Mouse (Mus musculus): ENCODE results near the gene Atp1a4. TPM values are rescaled to one million over a fixed set of nuclear protein-coding genes. Genes with fewer than 3 reads are reported as not detected.

Atp1a4 gene
- polyA plus RNA-seq, 1 experiment = not detected

DNA sequence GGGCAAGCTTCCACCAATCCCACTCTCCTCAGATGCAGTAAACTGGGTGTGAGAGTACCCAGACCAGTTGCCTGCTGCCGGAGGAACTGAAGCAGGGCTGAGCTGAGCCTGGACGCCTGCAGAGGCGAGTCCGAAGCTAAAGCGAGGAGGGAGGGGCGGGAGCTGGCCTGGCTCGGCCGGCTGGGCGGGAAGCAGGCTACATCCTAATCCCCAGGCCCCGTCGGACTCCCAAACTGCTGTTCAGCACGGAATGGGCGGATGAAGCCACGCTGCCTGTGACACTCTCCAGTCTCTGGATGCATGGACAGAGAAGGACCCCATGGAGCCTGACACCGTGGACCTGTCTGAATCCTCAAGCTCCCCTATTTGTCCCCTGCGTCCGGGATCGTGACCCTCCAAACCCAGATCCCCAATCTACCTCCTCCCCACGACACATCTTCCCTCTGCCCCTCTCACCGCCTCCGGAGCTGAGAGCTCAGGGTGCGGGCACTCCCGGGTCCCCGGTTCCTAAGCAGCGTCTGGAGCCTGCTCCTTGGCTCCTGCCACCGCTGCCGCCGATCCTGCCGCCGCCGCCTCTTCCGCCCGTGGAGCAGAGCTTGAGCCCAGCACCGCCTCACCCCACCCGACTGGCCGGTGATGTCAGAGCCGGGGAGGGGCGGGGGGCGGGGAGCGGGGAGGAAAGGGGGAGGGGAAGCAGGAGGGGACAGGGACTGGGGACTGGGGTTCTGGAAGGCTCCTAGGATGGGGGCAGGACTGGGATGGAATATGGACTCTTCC, 51.9 kb downstream of the Atp1a4 start, which contains the start of gene Pea15a:
Gene Pea15a, minus strand, starts transcription at position 664 of the 777 bp plus-strand sequence.
- Histone ChIP-seq H3K27ac (ENCODE audit: insufficient read depth, low read length) (peak within 1 kb of the TSS; percentile 57), H3K4me3 (ENCODE audit: insufficient read depth, low read length) (peak within 1 kb of the TSS; percentile 79), H3K4me1 (ENCODE audit: control insufficient read depth, insufficient read depth, low read length) (peaks cover 19% of the 10 kb centered on the region)
- TF ChIP-seq POLR2A (IDR thresholded peaks at IDR 0.05; ENCODE audit: low read depth, low read length) (peak; percentile 79), CTCF (IDR thresholded peaks at IDR 0.05; ENCODE audit: borderline replicate concordance, insufficient read depth, low read length) (no peak)

DNA sequence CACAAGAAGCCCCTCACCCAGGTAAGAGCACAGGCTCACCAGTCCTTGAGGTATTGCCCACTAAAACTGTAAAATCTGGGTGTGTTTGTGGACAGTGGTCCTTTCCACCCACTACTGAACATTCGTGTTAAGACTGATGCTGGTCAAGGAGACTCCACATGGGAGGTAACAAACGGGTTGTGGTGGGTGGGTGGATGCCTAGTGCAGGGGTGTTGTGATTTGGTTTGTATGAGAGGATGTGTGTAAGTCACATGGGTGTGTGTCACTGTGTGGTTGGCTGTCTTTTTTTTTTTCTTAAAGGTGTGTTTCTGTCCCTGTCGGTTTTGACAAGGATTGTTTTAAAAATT, 52.5 kb downstream of the Atp1a4 start:
- Histone ChIP-seq H3K4me1 (ENCODE audit: control insufficient read depth, insufficient read depth, low read length) (peaks cover 25% of the 10 kb centered on the region), H3K27ac (ENCODE audit: insufficient read depth, low read length) (peak overlapping the region; percentile 57), H3K4me3 (ENCODE audit: insufficient read depth, low read length) (peak overlapping the region; percentile 79)
- TF ChIP-seq POLR2A (IDR thresholded peaks at IDR 0.05; ENCODE audit: low read depth, low read length) (no peak; the same call in 1 of the 2 replicates), CTCF (IDR thresholded peaks at IDR 0.05; ENCODE audit: borderline replicate concordance, insufficient read depth, low read length) (no peak)

DNA sequence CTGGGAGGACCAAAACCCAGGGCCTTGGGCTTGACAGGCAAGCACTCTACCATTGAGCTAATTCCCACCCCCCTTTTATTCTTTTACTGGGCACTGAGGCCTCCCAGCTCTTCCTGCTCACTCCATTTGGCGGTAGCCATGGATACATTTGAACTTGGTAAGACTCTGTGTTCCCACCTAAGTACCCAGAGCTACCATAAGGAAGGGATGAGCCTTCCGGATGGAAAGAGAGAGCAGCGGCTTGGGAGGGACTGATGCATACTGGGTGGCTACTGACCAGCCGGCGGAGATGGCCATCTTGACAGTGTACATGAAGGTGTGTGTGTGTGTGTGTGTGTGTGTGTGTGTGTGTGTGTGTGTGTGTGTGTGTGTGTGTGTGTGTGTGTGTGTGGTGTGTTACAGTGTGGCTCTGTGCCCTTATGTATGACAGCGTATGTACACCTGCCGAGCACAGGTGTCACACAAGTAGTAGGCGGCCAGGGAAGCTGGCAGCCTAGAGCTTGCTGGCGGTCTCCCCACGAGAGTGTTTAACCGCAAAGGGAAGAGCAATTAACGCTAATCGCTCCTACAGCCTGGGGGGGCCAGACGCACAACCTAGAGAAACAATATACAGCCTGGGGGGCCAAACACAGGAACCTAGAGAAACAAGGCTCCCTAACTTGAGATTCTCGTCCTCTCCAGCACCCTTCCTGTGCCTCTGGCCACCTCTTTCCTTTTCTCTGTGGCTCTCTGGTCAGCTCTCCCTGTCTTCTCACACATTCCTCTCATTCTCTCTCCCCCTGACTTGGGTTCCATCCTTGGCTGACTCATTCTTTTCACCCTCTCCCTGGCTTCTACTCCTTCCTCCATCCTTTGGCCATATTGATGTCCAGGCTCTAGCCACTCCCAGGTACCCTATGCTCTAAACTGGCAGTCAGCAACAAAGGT, 53.1 kb downstream of the Atp1a4 start:
- H3K4me1 ChIP-seq (ENCODE audit: control insufficient read depth, insufficient read depth, low read length) = peaks cover 25% of the 10 kb centered on the region
- peak overlapping the region; percentile 57 for H3K27ac ChIP-seq (ENCODE audit: insufficient read depth, low read length)
- peak overlapping the region; percentile 79 for H3K4me3 ChIP-seq (ENCODE audit: insufficient read depth, low read length)
- no peak for TF ChIP-seq CTCF (IDR thresholded peaks at IDR 0.05; ENCODE audit: borderline replicate concordance, insufficient read depth, low read length)
- peak; percentile 42; the same call in 1 of the 2 replicates for TF ChIP-seq POLR2A (IDR thresholded peaks at IDR 0.05; ENCODE audit: low read depth, low read length)

GRCm38 (mm10) chr1:172204033-172204813, 54.0 kb downstream of the Atp1a4 start:
- H3K4me3 ChIP-seq (ENCODE audit: insufficient read depth, low read length) = peak overlapping the region; percentile 7; the same call in 1 of the 2 replicates
- H3K27ac ChIP-seq (ENCODE audit: insufficient read depth, low read length) = no peak overlapping the region
- no peak for TF ChIP-seq POLR2A (IDR thresholded peaks at IDR 0.05; ENCODE audit: low read depth, low read length)
- no peak for TF ChIP-seq CTCF (IDR thresholded peaks at IDR 0.05; ENCODE audit: borderline replicate concordance, insufficient read depth, low read length)
- peaks cover 25% of the 10 kb centered on the region for H3K4me1 ChIP-seq (ENCODE audit: control insufficient read depth, insufficient read depth, low read length)

DNA sequence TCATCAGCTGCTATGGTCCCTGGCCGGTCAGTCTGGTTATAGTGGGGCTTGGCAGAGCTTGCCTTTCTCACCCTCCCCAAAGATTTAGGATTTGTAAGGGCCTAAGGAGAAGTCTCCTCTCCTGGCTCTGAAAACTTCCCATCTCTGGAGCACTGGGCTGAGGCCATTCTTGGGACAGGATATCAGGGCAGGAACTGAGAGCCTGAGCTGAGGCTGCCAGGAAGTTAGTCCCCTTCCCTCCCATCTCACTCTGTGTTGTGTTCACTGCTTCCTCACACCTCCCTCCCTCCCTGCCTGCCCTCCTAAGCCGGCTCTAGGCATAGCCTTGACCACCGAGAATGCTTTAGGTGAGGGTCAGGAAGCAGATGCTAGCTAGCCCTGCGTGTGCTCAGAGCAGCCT, 54.6 kb downstream of the Atp1a4 start:
- Histone ChIP-seq H3K4me1 (ENCODE audit: control insufficient read depth, insufficient read depth, low read length) (peaks cover 25% of the 10 kb centered on the region), H3K27ac (ENCODE audit: insufficient read depth, low read length) (no peak overlapping the region), H3K4me3 (ENCODE audit: insufficient read depth, low read length) (0 out of 2 replicates have a peak overlapping the region, but pooled peaks have one; percentile 1)
- TF ChIP-seq POLR2A (IDR thresholded peaks at IDR 0.05; ENCODE audit: low read depth, low read length) (no peak), CTCF (IDR thresholded peaks at IDR 0.05; ENCODE audit: borderline replicate concordance, insufficient read depth, low read length) (no peak)

GRCm38 (mm10) chr1:172202894-172203522, 55.2 kb downstream of the Atp1a4 start:
- H3K4me1 ChIP-seq (ENCODE audit: control insufficient read depth, insufficient read depth, low read length) = peaks cover 25% of the 10 kb centered on the region
- no peak overlapping the region for H3K27ac ChIP-seq (ENCODE audit: insufficient read depth, low read length)
- H3K4me3 ChIP-seq (ENCODE audit: insufficient read depth, low read length) = no peak overlapping the region
- TF ChIP-seq CTCF (IDR thresholded peaks at IDR 0.05; ENCODE audit: borderline replicate concordance, insufficient read depth, low read length) (no peak), POLR2A (IDR thresholded peaks at IDR 0.05; ENCODE audit: low read depth, low read length) (no peak)

DNA sequence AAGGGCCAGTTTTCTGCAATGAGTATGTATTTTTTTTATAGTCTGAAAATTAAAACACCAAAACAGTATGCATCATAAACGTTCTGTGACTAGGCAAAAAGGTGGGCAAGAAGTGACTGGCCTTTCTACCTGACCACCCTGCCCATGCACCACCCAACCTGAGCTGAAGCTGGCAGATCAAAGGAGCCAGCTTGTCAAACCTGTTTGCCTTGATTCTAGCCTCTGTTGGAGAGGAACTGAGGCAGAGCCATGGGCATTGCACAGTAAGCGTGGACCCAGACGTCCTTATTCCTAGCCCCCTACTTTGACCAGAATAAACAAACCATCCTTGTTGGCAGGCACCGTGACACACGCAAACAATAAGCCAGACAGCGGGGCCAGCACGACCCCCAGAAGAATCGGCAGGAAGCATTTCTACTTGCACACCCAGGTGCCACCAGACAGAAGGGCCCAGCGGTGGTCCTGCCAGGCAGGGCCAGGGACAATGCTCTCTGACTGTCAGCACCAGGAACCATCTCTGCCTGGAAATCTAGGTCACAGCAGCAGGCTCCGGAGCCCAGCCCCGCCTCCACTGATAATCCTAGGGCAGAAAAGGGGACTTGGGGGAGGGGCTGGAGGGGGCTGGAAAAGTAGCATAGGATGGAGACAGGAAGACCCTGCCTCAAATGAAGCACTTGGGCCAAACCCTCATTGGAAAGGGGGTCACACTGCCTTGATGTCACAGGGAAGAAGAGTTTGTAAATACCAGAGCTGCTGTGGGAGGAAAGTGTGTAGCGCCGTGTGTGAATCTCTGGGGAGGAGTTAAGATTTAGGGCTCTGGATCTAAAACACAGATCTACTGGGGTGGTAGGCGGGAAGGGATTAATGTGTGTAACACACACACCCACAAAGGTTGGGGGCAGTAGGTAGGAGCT, 56.0 kb downstream of the Atp1a4 start:
- H3K4me3 ChIP-seq (ENCODE audit: insufficient read depth, low read length) = no peak overlapping the region
- H3K27ac ChIP-seq (ENCODE audit: insufficient read depth, low read length) = no peak overlapping the region
- TF ChIP-seq POLR2A (IDR thresholded peaks at IDR 0.05; ENCODE audit: low read depth, low read length) = no peak
- peaks cover 25% of the 10 kb centered on the region for H3K4me1 ChIP-seq (ENCODE audit: control insufficient read depth, insufficient read depth, low read length)

DNA sequence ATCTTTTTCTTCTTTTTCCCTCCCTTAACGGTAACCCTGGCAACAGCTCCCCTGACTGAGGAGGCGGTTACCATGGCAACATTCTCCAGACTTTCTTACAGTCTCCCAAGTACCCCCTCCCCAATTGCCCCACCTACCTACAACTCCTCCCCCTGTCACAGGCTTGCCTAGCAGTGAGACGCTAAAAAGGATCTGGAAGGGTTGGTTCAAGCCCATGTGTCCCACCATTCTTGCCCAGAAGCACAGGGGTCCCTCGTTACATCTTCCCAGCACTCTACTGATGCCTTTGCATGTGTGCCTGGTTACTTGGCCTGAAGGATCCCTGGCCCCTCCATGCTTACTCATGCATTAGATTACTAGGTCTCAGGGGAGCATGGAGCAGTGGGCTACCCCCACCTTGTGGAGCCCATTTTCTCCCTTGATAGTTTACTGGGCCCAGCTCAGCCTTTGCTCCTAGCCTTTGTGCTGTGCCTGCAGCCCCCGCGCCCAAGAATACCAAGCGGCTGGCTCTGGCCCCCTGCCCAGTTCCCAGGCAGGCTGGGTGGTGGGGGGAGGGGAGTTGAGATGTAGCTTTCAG, 57.3 kb downstream of the Atp1a4 start:
- no peak for TF ChIP-seq CTCF (IDR thresholded peaks at IDR 0.05; ENCODE audit: borderline replicate concordance, insufficient read depth, low read length)
- Histone ChIP-seq H3K27ac (ENCODE audit: insufficient read depth, low read length) (no peak overlapping the region), H3K4me1 (ENCODE audit: control insufficient read depth, insufficient read depth, low read length) (peaks cover 25% of the 10 kb centered on the region), H3K4me3 (ENCODE audit: insufficient read depth, low read length) (no peak overlapping the region)
